Mouse (Mus musculus) kidney, adult 10 weeks (tissue): ENCODE measurements around the gene Snrpd3. TPM values are rescaled to one million over a fixed set of nuclear protein-coding genes. Genes with fewer than 3 reads are reported as not detected.

Experiments used
- polyA plus RNA-seq: library from polyadenylated mRNA; stranded (reverse); fragments of 350-450 nt; fragmentation: Illumina TruSeq; extraction: RNeasy Lipid Tissue Mini Kit (QIAGEN cat#74804); gene quantifications from one replicate; pipeline ENCODE4 v1.2.3, GENCODE M21; 2014; ENCODE audit warnings: low read depth, low replicate concordance

The Snrpd3 gene
- 24.3 TPM for polyA plus RNA-seq

DNA sequence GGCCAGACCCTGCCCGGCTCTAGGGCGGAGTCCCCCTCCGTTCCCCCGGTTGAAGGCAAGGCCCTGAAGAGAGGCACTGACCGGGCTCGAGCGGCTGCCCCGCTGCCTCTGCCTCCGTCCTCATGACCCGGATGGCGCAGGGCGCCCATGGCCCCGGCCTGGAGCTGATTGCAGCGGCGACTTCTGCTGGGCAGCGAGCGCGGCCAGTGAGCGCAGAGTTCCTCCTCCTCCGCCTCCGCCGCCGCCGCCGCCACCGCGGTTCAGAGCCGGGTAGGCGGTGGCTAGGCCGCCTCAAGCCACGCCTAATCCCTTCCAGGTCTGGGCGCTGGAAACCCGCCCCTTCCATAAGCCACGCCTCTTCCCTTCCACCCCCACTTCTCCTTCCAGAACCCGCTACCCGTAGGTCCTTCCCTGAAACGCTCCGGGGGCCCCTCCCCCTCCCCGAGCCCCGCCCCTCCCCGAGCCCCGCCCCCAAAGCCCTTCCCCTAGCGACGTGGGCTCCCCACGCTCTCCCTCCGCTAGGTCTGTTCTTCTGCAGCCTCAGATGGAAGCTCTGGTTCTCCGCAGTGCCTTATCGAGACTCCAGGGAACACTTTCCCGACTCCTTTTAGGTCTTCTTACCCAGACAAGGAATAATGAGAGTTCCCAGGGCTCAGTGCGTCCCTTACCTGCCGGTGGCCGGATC is at the start of gene Snrpd3:
Gene Snrpd3, plus strand, starts transcription at position 479 of the 685 bp plus-strand sequence.

DNA sequence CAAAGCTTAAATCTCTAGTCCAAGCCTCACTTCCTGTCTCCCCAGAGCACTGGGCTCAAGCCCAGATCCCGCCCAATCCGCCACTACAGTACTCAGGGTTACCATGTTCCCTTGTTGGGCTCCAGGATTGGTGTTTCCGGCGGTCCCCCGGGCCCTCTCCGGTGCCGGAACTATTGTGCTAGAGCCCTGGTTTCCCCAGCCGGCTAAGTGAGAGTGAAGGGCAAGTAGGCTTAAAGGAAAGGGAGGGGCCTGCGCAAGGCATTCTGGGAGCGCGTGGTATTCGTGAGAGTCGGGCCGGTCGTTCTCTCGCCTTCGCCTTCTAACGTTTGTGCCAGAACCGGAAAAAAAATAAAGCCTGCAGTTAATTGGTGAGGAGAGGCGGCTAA is 400 bp downstream of the Snrpd3 start, which contains the start of gene Gucd1:
Gene Gucd1, minus strand, starts transcription at position 215 of the 386 bp plus-strand sequence.

DNA sequence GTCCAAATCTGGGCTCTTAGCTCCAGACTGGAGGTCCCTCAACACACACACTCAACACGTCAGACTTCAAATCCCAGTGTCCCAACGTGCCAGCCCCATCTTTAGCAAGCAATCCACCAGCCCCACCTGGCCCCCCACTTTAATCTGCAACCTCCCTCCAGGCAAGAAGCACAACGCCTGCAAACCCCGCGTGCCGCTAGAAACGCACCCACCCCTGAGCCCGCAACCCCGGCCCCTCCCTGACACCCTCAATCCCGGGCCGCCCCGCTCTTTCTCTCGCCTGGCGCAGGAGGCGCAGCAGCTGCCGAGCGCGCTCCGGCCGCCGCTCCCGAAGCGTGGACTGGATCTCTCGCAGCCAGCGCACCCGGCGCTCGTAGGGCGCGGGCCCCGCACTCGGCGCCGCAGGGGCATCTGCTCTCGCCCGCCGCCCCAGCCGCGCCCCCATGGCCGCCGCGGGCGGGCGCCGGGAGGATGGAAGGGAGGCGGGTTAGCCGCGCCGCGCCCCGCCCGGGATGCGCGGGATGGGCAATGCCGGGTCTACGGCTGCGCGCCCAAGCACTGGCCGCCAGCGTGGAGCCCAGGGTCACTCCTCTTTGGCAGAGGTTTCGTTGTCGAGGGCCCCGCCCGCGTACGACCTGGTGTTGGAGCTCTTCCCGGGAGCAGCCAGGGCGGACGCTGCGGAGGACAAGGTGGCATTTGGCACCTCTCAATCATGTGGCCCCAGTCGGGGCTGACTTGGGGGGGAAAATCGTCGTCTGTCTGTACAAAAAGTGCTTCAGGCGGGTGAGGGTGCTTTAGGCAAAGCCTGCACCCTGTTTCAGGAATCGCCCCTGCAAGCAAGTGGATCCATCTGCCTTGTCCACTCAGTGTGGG is 42.6 kb downstream of the Snrpd3 start, which contains the start of gene Lrrc75b:
Gene Lrrc75b, minus strand, starts transcription at position 655 of the 873 bp plus-strand sequence.

DNA sequence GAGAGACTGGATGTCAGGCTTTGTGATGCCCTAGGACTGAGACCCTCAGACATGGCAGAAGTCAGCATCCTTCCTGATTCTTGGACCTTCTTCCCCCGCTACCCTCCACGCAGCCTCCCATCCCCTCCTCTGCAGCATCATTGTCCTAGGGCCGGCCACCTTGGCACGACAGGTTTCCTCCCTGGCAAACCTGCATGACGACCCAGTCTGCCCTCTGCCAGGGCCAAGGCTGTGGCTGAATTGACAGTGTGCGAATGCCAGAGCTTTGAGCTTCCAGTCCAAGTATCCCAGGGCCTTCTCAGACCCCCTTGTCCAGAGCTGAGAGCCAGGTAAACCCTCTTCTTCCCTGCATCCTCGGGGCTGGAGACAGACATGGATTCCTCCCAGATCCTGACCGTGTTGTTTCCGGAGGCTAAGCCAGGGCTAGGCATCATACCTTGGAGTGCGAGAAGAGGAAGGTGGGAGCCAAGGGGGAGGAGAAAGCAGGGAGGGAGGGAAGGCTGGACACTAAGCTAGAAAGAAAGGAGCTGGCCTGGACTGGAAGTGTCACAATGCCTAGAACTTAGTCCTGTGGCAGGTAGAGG is 43.8 kb downstream of the Snrpd3 start, which contains the start of gene Ggt1:
Gene Ggt1, plus strand, starts transcription at position 534 of the 584 bp plus-strand sequence.

Other genes with a start within 250 kb of the Snrpd3 start
- gene Adora2a, start 200.7 kb upstream of the Snrpd3 start, polyA plus RNA-seq: not detected
- gene Upb1, start 116.4 kb upstream of the Snrpd3 start, polyA plus RNA-seq: 35.9 TPM
- 14.8 TPM for gene Gucd1, start 421 bp downstream of the Snrpd3 start, polyA plus RNA-seq
- 2.0 TPM for gene Lrrc75b, start 42.8 kb downstream of the Snrpd3 start, polyA plus RNA-seq
- gene Ggt1, start 44.1 kb downstream of the Snrpd3 start, polyA plus RNA-seq: 20.9 TPM
- gene Ggt5, start 71.8 kb downstream of the Snrpd3 start, polyA plus RNA-seq: 0.77 TPM
- 16.4 TPM for gene Susd2, start 126.5 kb downstream of the Snrpd3 start, polyA plus RNA-seq
- gene Cabin1, start 246.8 kb downstream of the Snrpd3 start, polyA plus RNA-seq: 5.2 TPM